Mouse (Mus musculus) forebrain, embryonic 12.5 days (tissue): ENCODE measurements at regions not wholly inside any gene's neighbourhood (a gene's known extent, or its start where the extent isn't known, plus 50 kb on each side); places are given as distances from the start of the nearest gene placed in this dataset.

Source experiments
- ATAC-seq: fragments of 200-750 bp; cut with Nextera tagmentation; 2 replicates; pipeline ENCODE4 v1.8.0; 2017; ENCODE audit warnings: moderate TSS enrichment; ENCODE audit not compliant: low FRiP score
- H3K27ac ChIP-seq: fragments of 300-500 bp; sonication (generic); 2 replicates; pipeline ENCODE4 v1.5.1; 2016; ENCODE audit warnings: mild to moderate bottlenecking
- H3K27me3 ChIP-seq: fragments of 300-500 bp; sonication (generic); 2 replicates; pipeline ENCODE4 v1.6.1; 2016; ENCODE audit warnings: mild to moderate bottlenecking
- H3K36me3 ChIP-seq: fragments of 300-500 bp; sonication (generic); replicated peaks from 2 replicates; pipeline ENCODE4 v1.6.1; 2016; ENCODE audit warnings: mild to moderate bottlenecking
- H3K4me1 ChIP-seq: fragments of 300-500 bp; sonication (generic); 2 replicates; pipeline ENCODE4 v1.6.1; 2016
- H3K4me2 ChIP-seq: fragments of 300-500 bp; sonication (generic); 2 replicates; pipeline ENCODE4 v1.6.1; 2016; ENCODE audit warnings: mild to moderate bottlenecking, moderate library complexity
- H3K4me3 ChIP-seq: fragments of 300-500 bp; sonication (generic); replicated peaks from 2 replicates; pipeline ENCODE4 v1.5.1; 2016; ENCODE audit warnings: mild to moderate bottlenecking
- H3K9ac ChIP-seq: fragments of 300-500 bp; sonication (generic); 2 replicates; pipeline ENCODE4 v1.6.1; 2016; ENCODE audit warnings: mild to moderate bottlenecking
- H3K9me3 ChIP-seq: fragments of 300-500 bp; sonication (generic); 2 replicates; pipeline ENCODE4 v1.6.1; 2016
- WGBS: fragments of 180-500 bp; shearing (Covaris S2); methylation state at CpG from one replicate; pipeline ENCODE4 v1.1.7; 2016; 5-methylcytosine and 5-hydroxymethylcytosine counted together

GRCm38 (mm10) chr3:8751356-8751755, 858.5 kb downstream of the Zfp704 start:
- Histone ChIP-seq H3K36me3 (no peaks in the 10 kb centered on the region), H3K4me3 (no peak overlapping the region), H3K4me2 (no peak overlapping the region), H3K4me1 (peaks cover 15% of the 10 kb centered on the region), H3K27me3 (peaks cover 13% of the 10 kb centered on the region), H3K9ac (no peak overlapping the region), H3K27ac (no peak overlapping the region), H3K9me3 (no peaks in the 10 kb centered on the region)
- ATAC-seq: no peak
- WGBS: 89% methylated on average over 10 of the region's 10 CpGs

DNA sequence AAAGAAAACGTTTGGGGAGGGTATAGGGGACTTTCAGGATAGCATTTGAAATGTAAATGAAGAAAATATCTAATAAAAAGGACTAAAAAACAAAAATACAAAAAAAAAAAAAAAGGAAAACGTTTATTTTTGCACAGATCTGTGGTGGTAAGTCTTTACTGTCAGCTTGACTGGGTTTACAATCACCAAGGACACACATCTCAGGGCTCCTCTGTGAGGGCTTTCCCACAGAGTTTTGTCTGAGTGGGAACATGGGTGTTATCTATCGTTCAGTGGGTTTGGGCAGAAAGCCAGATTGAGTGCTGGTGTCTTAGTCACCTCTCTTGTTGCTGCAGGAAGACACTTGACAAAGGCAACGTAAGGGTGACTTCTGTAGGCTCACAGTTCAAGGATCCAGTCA, 859.0 kb downstream of the Zfp704 start:
- Histone ChIP-seq H3K9ac (no peak overlapping the region), H3K4me2 (no peak overlapping the region), H3K36me3 (no peaks in the 10 kb centered on the region), H3K4me3 (no peak overlapping the region), H3K4me1 (peaks cover 10% of the 10 kb centered on the region), H3K27ac (no peak overlapping the region), H3K9me3 (no peaks in the 10 kb centered on the region), H3K27me3 (peaks cover 8% of the 10 kb centered on the region)
- 78% methylated on average over 4 of the region's 4 CpGs for WGBS
- no peak for ATAC-seq

- ATAC-seq: no peak
- WGBS: 89% methylated on average over 11 of the region's 11 CpGs
- Histone ChIP-seq H3K4me2 (no peak overlapping the region), H3K4me1 (peaks cover 9% of the 10 kb centered on the region), H3K36me3 (no peaks in the 10 kb centered on the region), H3K27me3 (peaks cover 6% of the 10 kb centered on the region; the same call in 1 of the 2 replicates), H3K4me3 (no peak overlapping the region), H3K9me3 (no peaks in the 10 kb centered on the region), H3K27ac (no peak overlapping the region), H3K9ac (no peak overlapping the region)
Observed at GRCm38 (mm10) chr3:8750162-8750561, 859.7 kb downstream of the Zfp704 start.

DNA sequence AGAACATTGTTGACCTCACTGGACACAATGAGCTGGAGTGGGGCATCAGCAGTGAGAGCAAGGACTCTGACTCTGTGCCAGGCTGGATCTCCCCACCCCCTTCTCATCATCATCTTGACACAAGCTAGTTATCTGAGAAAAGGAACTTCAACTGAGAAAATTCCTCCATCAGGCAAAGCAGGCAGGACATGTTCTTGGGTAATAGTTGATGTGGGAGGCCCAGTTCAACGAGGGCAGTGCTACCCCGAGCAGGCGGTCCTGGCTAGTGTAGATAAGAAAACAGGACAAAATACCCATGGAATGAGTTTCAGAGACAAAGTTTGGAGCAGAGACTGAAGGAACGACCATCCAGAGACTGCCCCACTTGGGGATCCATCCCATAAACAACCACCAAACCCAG, 862.7 kb downstream of the Zfp704 start:
- WGBS: 94% methylated on average over 4 of the region's 4 CpGs
- Histone ChIP-seq H3K9me3 (no peaks in the 10 kb centered on the region), H3K4me1 (no peaks in the 10 kb centered on the region), H3K27me3 (no peaks in the 10 kb centered on the region; the same call in 1 of the 2 replicates), H3K27ac (no peak overlapping the region), H3K9ac (no peak overlapping the region), H3K36me3 (no peaks in the 10 kb centered on the region), H3K4me2 (no peak overlapping the region), H3K4me3 (no peak overlapping the region)
- ATAC-seq: no peak

DNA sequence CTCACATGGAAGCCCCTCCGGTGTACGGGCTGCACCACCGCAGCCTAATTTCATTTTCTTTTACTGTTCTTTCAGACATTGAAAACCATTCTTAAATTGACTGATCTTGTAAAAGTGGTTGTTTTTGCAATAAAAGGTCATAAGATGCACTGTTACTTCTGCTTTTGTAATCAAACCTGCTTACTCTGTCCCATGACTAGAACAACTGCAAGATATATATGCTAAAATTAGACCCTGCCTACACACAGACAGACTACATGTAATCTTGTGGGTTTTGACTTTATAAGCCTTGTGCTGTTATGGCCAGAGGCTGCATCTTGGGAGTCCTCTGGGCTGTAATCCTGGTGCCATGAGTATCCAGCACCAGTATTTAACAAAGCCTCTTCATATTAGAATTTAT, 863.2 kb downstream of the Zfp704 start:
- Histone ChIP-seq H3K4me3 (no peak overlapping the region), H3K27me3 (no peaks in the 10 kb centered on the region; the same call in 1 of the 2 replicates), H3K9ac (no peak overlapping the region), H3K4me2 (no peak overlapping the region), H3K9me3 (no peaks in the 10 kb centered on the region), H3K36me3 (no peaks in the 10 kb centered on the region), H3K27ac (no peak overlapping the region), H3K4me1 (no peaks in the 10 kb centered on the region)
- 97% methylated on average over 3 of the region's 3 CpGs for WGBS
- ATAC-seq: no peak

DNA sequence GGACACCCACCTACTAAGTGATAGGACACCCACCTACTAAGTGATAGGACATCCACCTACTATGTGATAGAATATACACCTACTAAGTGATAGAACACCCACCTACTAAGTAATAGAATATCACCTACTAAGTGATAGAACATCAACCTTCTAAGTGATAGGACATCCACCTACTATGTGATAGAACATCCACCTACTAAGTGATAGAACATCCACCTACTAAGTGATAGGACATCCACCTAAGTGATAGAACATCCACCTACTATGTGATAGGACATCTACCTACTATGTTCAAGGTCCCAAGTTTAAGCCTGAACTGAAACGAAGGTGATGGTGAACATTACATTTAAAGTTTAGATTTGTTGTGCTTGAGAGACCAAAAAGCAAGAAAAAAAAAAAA, 863.8 kb downstream of the Zfp704 start:
- no peak for ATAC-seq
- Histone ChIP-seq H3K4me3 (no peak overlapping the region), H3K4me2 (no peak overlapping the region), H3K36me3 (no peaks in the 10 kb centered on the region), H3K9me3 (no peaks in the 10 kb centered on the region), H3K9ac (no peak overlapping the region), H3K4me1 (no peaks in the 10 kb centered on the region), H3K27ac (no peak overlapping the region), H3K27me3 (no peaks in the 10 kb centered on the region; the same call in 1 of the 2 replicates)
- WGBS: 95% methylated on average over 1 of the region's 1 CpGs

DNA sequence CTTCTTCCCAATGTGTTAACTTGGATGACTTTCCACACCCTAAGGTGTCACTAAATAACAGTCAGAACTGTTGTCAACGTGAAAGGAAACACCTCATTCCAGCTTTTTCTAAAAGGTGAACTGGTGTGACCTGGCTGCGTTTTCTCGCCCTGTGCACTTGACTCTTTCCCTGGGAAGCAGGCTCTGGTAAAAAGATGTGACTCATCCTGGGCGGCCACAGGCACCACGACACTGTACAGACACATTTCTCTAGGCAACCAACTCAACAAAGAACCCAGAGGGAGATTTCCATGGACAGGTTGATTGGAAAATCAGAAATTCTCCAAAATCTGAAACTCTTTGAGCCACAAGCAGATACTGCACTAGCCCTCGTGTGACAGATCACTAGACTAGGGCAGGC, 865.0 kb downstream of the Zfp704 start:
- Histone ChIP-seq H3K4me2 (no peak overlapping the region), H3K4me1 (no peaks in the 10 kb centered on the region), H3K36me3 (no peaks in the 10 kb centered on the region), H3K27ac (no peak overlapping the region), H3K9me3 (no peaks in the 10 kb centered on the region), H3K4me3 (no peak overlapping the region), H3K9ac (no peak overlapping the region), H3K27me3 (no peaks in the 10 kb centered on the region)
- 87% methylated on average over 6 of the region's 6 CpGs for WGBS
- no peak for ATAC-seq

DNA sequence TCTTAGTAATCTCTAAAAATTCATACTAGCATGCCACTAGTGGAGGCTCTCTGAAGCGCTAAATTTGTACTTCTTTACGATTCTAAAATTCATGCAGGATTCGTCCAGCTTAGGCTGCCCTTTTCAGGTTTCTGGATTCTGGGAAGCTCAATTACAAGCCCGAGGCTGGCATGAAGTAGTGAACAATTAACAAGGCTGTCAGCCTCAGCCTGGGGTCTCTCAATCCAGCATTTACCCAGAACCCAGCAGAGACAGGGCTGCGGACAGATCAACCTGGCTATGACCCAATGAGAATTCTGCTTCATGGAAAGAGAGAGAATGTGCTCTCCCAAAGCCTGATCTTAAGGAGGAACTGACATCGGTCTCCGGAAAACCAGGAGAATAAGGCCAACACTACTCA, 866.2 kb downstream of the Zfp704 start:
- no peaks in the 10 kb centered on the region for H3K4me1 ChIP-seq
- no peaks in the 10 kb centered on the region for H3K9me3 ChIP-seq
- H3K27me3 ChIP-seq: no peaks in the 10 kb centered on the region
- no peaks in the 10 kb centered on the region for H3K36me3 ChIP-seq
- no peak overlapping the region for H3K4me3 ChIP-seq
- 79% methylated on average over 7 of the region's 7 CpGs for WGBS
- H3K27ac ChIP-seq: no peak overlapping the region
- no peak overlapping the region for H3K4me2 ChIP-seq
- H3K9ac ChIP-seq: no peak overlapping the region
- no peak for ATAC-seq

- Histone ChIP-seq H3K27me3 (no peaks in the 10 kb centered on the region), H3K9me3 (no peaks in the 10 kb centered on the region), H3K4me1 (peaks cover 4% of the 10 kb centered on the region; the same call in 1 of the 2 replicates), H3K4me2 (no peak overlapping the region), H3K36me3 (no peaks in the 10 kb centered on the region), H3K27ac (no peak overlapping the region), H3K9ac (no peak overlapping the region), H3K4me3 (no peak overlapping the region)
- ATAC-seq: no peak
- 88% methylated on average over 8 of the region's 8 CpGs for WGBS
Observed at GRCm38 (mm10) chr3:8741266-8742023, 868.4 kb downstream of the Zfp704 start.

DNA sequence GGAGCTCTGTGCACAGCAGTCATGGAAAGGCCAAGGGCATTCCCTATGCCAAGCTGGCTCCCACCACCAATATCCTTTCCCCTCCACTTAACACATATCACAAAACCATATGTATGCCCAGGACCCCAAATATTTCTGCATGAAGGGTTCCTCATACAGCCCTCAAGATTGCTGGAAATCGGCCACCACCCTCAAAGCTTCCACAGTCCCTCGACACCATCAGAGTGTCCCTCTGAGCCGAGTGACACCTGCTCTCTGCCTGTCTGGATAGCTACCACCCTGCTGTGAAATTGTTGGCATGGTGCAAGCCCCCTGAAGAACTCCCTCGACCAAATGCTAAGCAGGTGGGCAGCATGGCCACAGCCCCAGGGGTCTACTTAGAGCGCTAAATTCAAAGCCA, 869.2 kb downstream of the Zfp704 start:
- Histone ChIP-seq H3K4me3 (no peak overlapping the region), H3K27me3 (no peaks in the 10 kb centered on the region), H3K36me3 (no peaks in the 10 kb centered on the region), H3K9me3 (no peaks in the 10 kb centered on the region), H3K9ac (no peak overlapping the region), H3K27ac (no peak overlapping the region), H3K4me2 (no peak overlapping the region), H3K4me1 (peaks cover 10% of the 10 kb centered on the region)
- 74% methylated on average over 5 of the region's 5 CpGs for WGBS
- ATAC-seq: no peak

- Histone ChIP-seq H3K4me1 (peaks cover 10% of the 10 kb centered on the region), H3K27ac (no peak overlapping the region), H3K9ac (no peak overlapping the region), H3K27me3 (no peaks in the 10 kb centered on the region), H3K36me3 (no peaks in the 10 kb centered on the region), H3K4me3 (no peak overlapping the region), H3K9me3 (no peaks in the 10 kb centered on the region), H3K4me2 (no peak overlapping the region)
- ATAC-seq: no peak
- WGBS: 93% methylated on average over 14 of the region's 14 CpGs
Observed at GRCm38 (mm10) chr3:8739299-8739698, 870.6 kb downstream of the Zfp704 start.

DNA sequence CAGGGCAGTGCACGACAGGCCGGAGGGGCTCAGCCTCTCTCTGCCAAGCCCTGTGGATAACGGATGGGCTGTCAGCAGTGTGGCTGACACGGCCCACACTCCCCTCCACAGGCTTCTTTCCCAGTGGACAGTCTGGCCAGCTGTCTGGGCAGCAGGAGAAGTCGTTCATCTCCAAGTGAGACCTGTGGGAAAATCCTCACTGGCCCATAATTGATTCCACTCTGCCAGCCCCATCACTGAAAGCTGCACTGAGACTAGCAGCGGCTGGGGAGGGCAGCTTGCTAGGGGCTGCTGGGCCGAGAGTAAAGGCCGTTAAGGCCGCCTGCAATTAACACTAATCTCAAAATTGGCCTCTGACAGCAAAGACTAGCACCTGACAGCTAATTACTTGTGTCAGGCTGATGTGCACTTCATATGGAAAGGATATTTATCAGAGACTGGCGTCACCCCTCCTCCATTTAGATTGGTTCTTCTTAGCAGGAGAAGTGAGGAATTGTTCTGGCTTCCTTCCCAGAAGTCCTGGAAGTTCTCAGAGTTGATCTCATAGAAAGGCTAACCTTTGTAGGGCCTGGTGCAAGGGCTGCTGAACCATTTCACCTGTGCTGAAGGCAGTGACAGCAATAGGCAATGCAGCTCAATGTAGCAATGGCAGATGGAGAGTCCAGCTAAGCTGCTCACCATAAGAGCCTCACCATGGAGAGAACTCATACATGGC, 873.5 kb downstream of the Zfp704 start:
- Histone ChIP-seq H3K4me1 (peaks cover 10% of the 10 kb centered on the region), H3K9ac (no peak overlapping the region), H3K27ac (no peak overlapping the region), H3K4me2 (no peak overlapping the region), H3K36me3 (no peaks in the 10 kb centered on the region), H3K4me3 (no peak overlapping the region), H3K9me3 (no peaks in the 10 kb centered on the region), H3K27me3 (no peaks in the 10 kb centered on the region)
- peak; percentile 67; the same call in 1 of the 2 replicates for ATAC-seq
- WGBS: 26% methylated on average over 10 of the region's 10 CpGs

DNA sequence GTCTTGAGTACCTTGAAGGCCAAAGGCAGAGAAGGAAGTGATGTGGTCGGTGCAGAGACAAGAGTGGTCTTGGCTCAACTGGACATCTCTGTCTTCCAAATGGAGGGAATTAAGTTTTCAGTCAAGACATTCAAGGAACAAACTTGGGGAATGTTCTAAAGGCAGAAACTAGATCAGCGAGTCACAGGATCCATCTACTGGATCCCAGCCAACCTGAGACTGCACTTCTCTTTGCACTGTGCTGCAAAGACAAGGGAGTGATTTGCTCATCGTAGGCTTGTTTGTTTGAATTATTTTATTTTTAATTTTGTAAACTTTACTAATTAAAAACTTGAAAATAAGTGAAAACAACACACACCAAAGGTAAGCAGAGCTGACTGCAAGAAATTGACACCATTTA, 875.8 kb downstream of the Zfp704 start:
- no peak overlapping the region for H3K4me3 ChIP-seq
- H3K27ac ChIP-seq: no peak overlapping the region
- no peaks in the 10 kb centered on the region for H3K27me3 ChIP-seq
- ATAC-seq: no peak
- WGBS: 96% methylated on average over 3 of the region's 3 CpGs
- H3K9ac ChIP-seq: no peak overlapping the region
- H3K4me2 ChIP-seq: no peak overlapping the region
- no peaks in the 10 kb centered on the region for H3K36me3 ChIP-seq
- H3K9me3 ChIP-seq: no peaks in the 10 kb centered on the region
- H3K4me1 ChIP-seq: peaks cover 10% of the 10 kb centered on the region
